Mouse (Mus musculus) embryonic facial prominence, embryonic 14.5 days (tissue): ENCODE data around the gene Cnot6. TPM values are rescaled to one million over a fixed set of nuclear protein-coding genes. Genes with fewer than 3 reads are reported as not detected.

Source experiments
- ATAC-seq: fragments of 200-750 bp; cut with Nextera tagmentation; 2 replicates; pipeline ENCODE4 v1.8.0; 2017; ENCODE audit warnings: low read depth, moderate number of reproducible peaks, moderate TSS enrichment
- DNase-seq: peaks from one replicate; pipeline ENCODE4 v3.0.0-alpha.2; 2015; ENCODE audit warnings: low spot score
- H3K27ac ChIP-seq: fragments of 300-500 bp; sonication (generic); replicated peaks from 2 replicates; pipeline ENCODE4 v1.5.1; 2014; ENCODE audit warnings: low read depth, mild to moderate bottlenecking, low read length, moderate library complexity
- H3K27me3 ChIP-seq: fragments of 300-500 bp; sonication (generic); replicated peaks from 2 replicates; pipeline ENCODE4 v1.6.1; 2014; ENCODE audit warnings: low read length; ENCODE audit not compliant: control insufficient read depth, insufficient read depth
- H3K36me3 ChIP-seq: fragments of 300-500 bp; sonication (generic); 2 replicates; pipeline ENCODE4 v1.6.1; 2014; ENCODE audit warnings: low read length, mixed read lengths; ENCODE audit not compliant: control insufficient read depth, insufficient read depth
- H3K4me1 ChIP-seq: fragments of 300-500 bp; sonication (generic); 2 replicates; pipeline ENCODE4 v1.6.1; 2014; ENCODE audit warnings: antibody characterized with exemption, low read length; ENCODE audit not compliant: control insufficient read depth, insufficient read depth
- H3K4me2 ChIP-seq: fragments of 300-500 bp; sonication (generic); 2 replicates; pipeline ENCODE4 v1.6.1; 2014; ENCODE audit warnings: low read depth, mild to moderate bottlenecking, low read length, moderate library complexity, mixed read lengths
- H3K4me3 ChIP-seq: fragments of 300-500 bp; sonication (generic); 2 replicates; pipeline ENCODE4 v1.5.1; 2014; ENCODE audit warnings: low read depth, mild to moderate bottlenecking, low read length
- H3K9ac ChIP-seq: fragments of 300-500 bp; sonication (generic); 2 replicates; pipeline ENCODE4 v1.6.1; 2014; ENCODE audit warnings: low read depth, mild to moderate bottlenecking, low read length, moderate library complexity, mixed read lengths
- H3K9me3 ChIP-seq: fragments of 300-500 bp; sonication (generic); 2 replicates; pipeline ENCODE4 v1.6.1; 2016; ENCODE audit warnings: low read length; ENCODE audit not compliant: control insufficient read depth
- WGBS: fragments of 180-500 bp; shearing (Covaris S2); extraction: QIAGEN DNeasy Blood & Tissue Kit; methylation state at CpG from one replicate; pipeline ENCODE4 v1.1.7; 2014; 5-methylcytosine and 5-hydroxymethylcytosine counted together
- polyA plus RNA-seq: library from polyadenylated mRNA; unstranded; fragments of >200 nt; fragmentation: Nextera tagmentation; extraction: Ambion mirVana; gene quantifications from 2 replicates; pipeline ENCODE4 v1.2.1, GENCODE M21; 2014

Gene Cnot6
- polyA plus RNA-seq, 1 experiment from 2014 or later = 56.4 TPM

- Histone ChIP-seq H3K4me2 (no peak overlapping the region), H3K4me1 (no peaks in the 10 kb centered on the region), H3K4me3 (no peak overlapping the region), H3K36me3 (no peaks in the 10 kb centered on the region), H3K27ac (no peak overlapping the region), H3K9me3 (no peaks in the 10 kb centered on the region), H3K27me3 (no peaks in the 10 kb centered on the region), H3K9ac (no peak overlapping the region)
- WGBS = 77% methylated on average over 8 of the region's 8 CpGs
- DNase-seq (no peak), ATAC-seq (no peak)
Measured at GRCm38 (mm10) chr11:49742248-49742647, 29.7 kb upstream of the Cnot6 start.

- WGBS = 63% methylated on average over 3 of the region's 3 CpGs
Measured at GRCm38 (mm10) chr11:49739776-49740175, 27.3 kb upstream of the Cnot6 start.

GRCm38 (mm10) chr11:49738659-49739406 is 26.3 kb upstream of the Cnot6 start:
- Histone ChIP-seq H3K27me3 (no peaks in the 10 kb centered on the region), H3K9me3 (no peaks in the 10 kb centered on the region), H3K4me1 (no peaks in the 10 kb centered on the region), H3K27ac (no peak overlapping the region), H3K4me2 (no peak overlapping the region), H3K4me3 (no peak overlapping the region), H3K9ac (no peak overlapping the region), H3K36me3 (no peaks in the 10 kb centered on the region)
- ATAC-seq = no peak
- no peak for DNase-seq
- WGBS = 71% methylated on average over 11 of the region's 11 CpGs

More at GRCm38 (mm10) chr11:49739776-49740175, 27.3 kb upstream of the Cnot6 start:
- no peak overlapping the region for H3K9ac ChIP-seq
- no peaks in the 10 kb centered on the region for H3K36me3 ChIP-seq
- H3K27ac ChIP-seq = no peak overlapping the region
- ATAC-seq (no peak), DNase-seq (no peak)
- H3K4me1 ChIP-seq = no peaks in the 10 kb centered on the region
- H3K27me3 ChIP-seq = no peaks in the 10 kb centered on the region
- no peak overlapping the region for H3K4me3 ChIP-seq
- H3K4me2 ChIP-seq = no peak overlapping the region
- no peaks in the 10 kb centered on the region for H3K9me3 ChIP-seq

GRCm38 (mm10) chr11:49737625-49738024 is 25.1 kb upstream of the Cnot6 start:
- WGBS = 50% methylated on average over 1 of the region's 1 CpGs
- no peak overlapping the region for H3K9ac ChIP-seq

DNA sequence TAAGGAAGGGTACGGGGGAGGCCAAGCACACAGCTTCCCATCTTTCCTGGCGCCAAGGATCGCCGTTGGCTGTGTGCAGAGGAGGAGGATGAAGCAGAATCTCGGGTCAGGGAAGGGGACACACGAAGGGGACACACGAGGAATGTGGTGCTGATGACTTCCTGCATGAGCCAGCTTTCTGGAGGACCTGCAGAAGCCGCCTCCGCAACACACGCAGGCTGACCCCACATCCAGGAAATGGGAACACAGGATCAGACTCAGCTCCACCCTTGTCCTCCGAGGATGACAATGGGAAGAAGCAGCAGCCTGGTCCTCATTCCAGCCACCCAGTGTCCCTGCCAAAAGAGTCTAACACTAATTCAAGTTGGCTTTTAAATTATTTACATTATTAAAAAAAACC is 22.2 kb upstream of the Cnot6 start:
- Histone ChIP-seq H3K36me3 (no peaks in the 10 kb centered on the region), H3K4me2 (no peak overlapping the region), H3K4me1 (no peaks in the 10 kb centered on the region), H3K4me3 (no peak overlapping the region), H3K9me3 (no peaks in the 10 kb centered on the region), H3K27ac (no peak overlapping the region), H3K9ac (no peak overlapping the region), H3K27me3 (no peaks in the 10 kb centered on the region)
- WGBS = 79% methylated on average over 10 of the region's 11 CpGs
- ATAC-seq (no peak), DNase-seq (no peak)

More at GRCm38 (mm10) chr11:49737625-49738024, 25.1 kb upstream of the Cnot6 start:
- Histone ChIP-seq H3K36me3 (no peaks in the 10 kb centered on the region), H3K27ac (no peak overlapping the region), H3K4me2 (no peak overlapping the region), H3K4me1 (no peaks in the 10 kb centered on the region), H3K9me3 (no peaks in the 10 kb centered on the region), H3K27me3 (no peaks in the 10 kb centered on the region), H3K4me3 (no peak overlapping the region)
- peak; percentile 70 for DNase-seq
- no peak for ATAC-seq

DNA sequence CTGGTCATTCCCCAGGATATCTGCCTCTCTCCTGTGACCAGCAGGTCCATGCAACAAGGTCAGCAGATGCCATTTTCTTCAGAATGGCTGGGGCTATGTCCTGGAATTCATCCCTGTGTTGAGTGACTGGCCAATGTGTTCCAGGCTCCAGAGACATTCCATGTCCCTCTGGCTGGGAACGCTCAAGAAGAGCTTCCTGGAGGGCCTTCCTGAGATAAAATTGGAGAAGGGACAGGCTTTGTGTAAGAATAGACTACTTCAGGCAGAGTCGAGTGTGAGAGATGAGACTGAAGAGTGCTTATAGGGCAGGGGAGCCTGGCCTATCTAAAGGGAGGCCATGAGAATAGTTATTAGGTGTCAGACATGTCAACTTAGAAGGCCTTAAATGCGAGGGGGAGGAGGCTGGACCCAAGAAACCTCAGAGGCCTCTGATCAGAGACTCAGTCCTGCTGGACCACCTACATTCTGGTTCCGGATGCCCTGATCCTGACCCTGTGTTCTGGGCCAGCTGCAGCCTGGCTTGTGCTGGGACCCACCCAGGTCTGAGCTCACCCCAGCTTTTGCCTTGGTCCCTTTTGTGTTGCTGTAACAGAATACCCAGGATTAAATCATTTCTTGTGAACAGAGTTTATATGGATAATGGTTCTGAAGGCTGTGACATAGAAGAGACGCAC is 17.9 kb upstream of the Cnot6 start:
- Histone ChIP-seq H3K27me3 (no peaks in the 10 kb centered on the region), H3K4me3 (no peak overlapping the region), H3K9ac (no peak overlapping the region), H3K9me3 (no peaks in the 10 kb centered on the region), H3K27ac (no peak overlapping the region), H3K4me1 (no peaks in the 10 kb centered on the region), H3K36me3 (no peaks in the 10 kb centered on the region), H3K4me2 (no peak overlapping the region)
- DNase-seq (no peak), ATAC-seq (no peak)
- 83% methylated on average over 5 of the region's 5 CpGs for WGBS

DNA sequence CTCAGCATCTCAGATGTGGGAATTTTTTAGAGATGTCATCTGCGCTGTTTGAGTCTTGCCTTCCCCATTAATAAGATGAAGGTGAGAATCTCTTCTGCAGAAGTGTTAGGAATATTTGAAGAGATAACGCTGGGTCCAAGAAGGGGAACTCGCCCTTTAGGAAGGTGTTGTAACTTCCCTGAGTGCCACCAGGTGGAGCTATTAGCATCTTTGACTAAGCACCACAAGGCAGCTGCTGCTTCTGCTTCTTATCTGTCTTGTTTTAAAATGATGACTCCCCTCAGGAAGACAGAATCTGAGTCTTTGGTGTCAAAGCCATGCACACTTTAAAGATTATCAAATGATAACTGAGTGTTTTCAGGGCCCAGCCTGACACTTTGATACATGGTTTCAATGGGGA is 15.4 kb upstream of the Cnot6 start:
- H3K9me3 ChIP-seq = no peaks in the 10 kb centered on the region
- H3K36me3 ChIP-seq = no peaks in the 10 kb centered on the region
- 0 out of 2 replicates have a peak, but pooled peaks have one; percentile 15 for ATAC-seq

DNA sequence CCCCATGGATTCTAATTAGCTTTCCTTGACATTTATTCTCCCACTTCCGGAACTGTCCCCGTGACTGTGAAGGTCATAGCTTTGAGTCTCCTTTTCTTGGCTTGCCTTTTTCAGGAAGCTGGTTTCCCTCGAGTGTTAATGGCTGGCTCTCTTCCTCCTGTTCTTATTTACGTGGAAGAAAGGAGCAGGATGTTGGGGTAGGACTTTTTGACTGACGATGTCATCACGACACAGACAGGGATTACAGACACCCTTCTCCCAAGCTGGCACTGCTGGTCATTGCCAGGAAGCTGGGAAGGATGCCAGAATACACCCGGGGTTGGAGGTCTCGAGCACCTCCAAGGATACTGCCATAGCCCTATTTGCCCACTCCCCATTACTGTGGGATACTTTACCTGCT is 14.3 kb upstream of the Cnot6 start:
- no peak overlapping the region for H3K4me2 ChIP-seq
- H3K27ac ChIP-seq = no peak overlapping the region
- H3K9me3 ChIP-seq = no peaks in the 10 kb centered on the region
- no peak for ATAC-seq
- WGBS = 53% methylated on average over 8 of the region's 8 CpGs
- no peak for DNase-seq
- H3K4me1 ChIP-seq = no peaks in the 10 kb centered on the region
- no peak overlapping the region for H3K9ac ChIP-seq
- no peaks in the 10 kb centered on the region for H3K36me3 ChIP-seq
- no peak overlapping the region for H3K4me3 ChIP-seq
- H3K27me3 ChIP-seq = no peaks in the 10 kb centered on the region

More for the DNA sequence above, 15.4 kb upstream of the Cnot6 start:
- no peaks in the 10 kb centered on the region for H3K27me3 ChIP-seq
- H3K9ac ChIP-seq = no peak overlapping the region
- H3K27ac ChIP-seq = no peak overlapping the region
- WGBS = 8% methylated on average over 3 of the region's 3 CpGs
- no peaks in the 10 kb centered on the region for H3K4me1 ChIP-seq
- DNase-seq = peak; percentile 73
- H3K4me3 ChIP-seq = no peak overlapping the region
- H3K4me2 ChIP-seq = no peak overlapping the region
